Mouse (Mus musculus): ENCODE data around the gene Prm1. TPM values are rescaled to one million over a fixed set of nuclear protein-coding genes. Genes with fewer than 3 reads are reported as not detected.
"Not testable (repeated sequence)": the region's sequence is repeated elsewhere in the genome, so short reads cannot be mapped to it uniquely, and the experiment has no call there.

Prm1 gene
- 1.8 and 4.0 TPM in 2 replicates for polyA plus RNA-seq (2012; rRNA removed)

GRCm38 (mm10) chr16:10805789-10806527 is at the start of gene Prm1:
Gene Prm1 (minus strand): TSS chr16:10805839.
- 80% methylated on average over 10 of the region's 10 CpGs for WGBS
- Histone ChIP-seq H3K4me1 (ENCODE audit: control insufficient read depth, insufficient read depth, low read length) (no peaks in the 10 kb centered on the region), H3K36me3 (ENCODE audit: control insufficient read depth, insufficient read depth, low read length) (no peaks in the 10 kb centered on the region), H3K27ac (ENCODE audit: insufficient read depth, low read depth, low read length) (no peak within 1 kb of the TSS), H3K4me3 (ENCODE audit: insufficient read depth, low read depth, low read length) (no peak within 1 kb of the TSS), H3K27me3 (replicated peaks; ENCODE audit: control insufficient read depth, insufficient read depth, low read length) (no peaks in the 10 kb centered on the region)
- TF ChIP-seq CTCF (conservative IDR thresholded peaks at IDR 0.05; ENCODE audit: insufficient read depth, insufficient read length, low read depth, low read length) (no peak), POLR2A (IDR thresholded peaks at IDR 0.05; ENCODE audit: low read depth, low read length) (no peak)
- DNase-seq = no peak

- not testable (repeated sequence) for DNase-seq; H3K4me1 ChIP-seq (ENCODE audit: control insufficient read depth, insufficient read depth, low read length); H3K27me3 ChIP-seq (replicated peaks; ENCODE audit: control insufficient read depth, insufficient read depth, low read length); H3K27ac ChIP-seq (ENCODE audit: insufficient read depth, low read depth, low read length); H3K4me3 ChIP-seq (ENCODE audit: insufficient read depth, low read depth, low read length); H3K36me3 ChIP-seq (ENCODE audit: control insufficient read depth, insufficient read depth, low read length)
- WGBS = 94% methylated on average over 10 of the region's 10 CpGs
These were observed 46.6 kb upstream of the Prm1 start for GRCm38 (mm10) chr16:10852216-10852615.

- 86% methylated on average over 4 of the region's 4 CpGs for WGBS
- no peak overlapping the region for H3K27ac ChIP-seq (ENCODE audit: insufficient read depth, low read depth, low read length)
- no peak for DNase-seq
- no peak overlapping the region for H3K4me3 ChIP-seq (ENCODE audit: insufficient read depth, low read depth, low read length)
- 0 out of 2 replicates have a peak, but pooled peaks cover 3% of the 10 kb centered on the region for H3K4me1 ChIP-seq (ENCODE audit: control insufficient read depth, insufficient read depth, low read length)
- H3K36me3 ChIP-seq (ENCODE audit: control insufficient read depth, insufficient read depth, low read length) = no peaks in the 10 kb centered on the region
- TF ChIP-seq CTCF (conservative IDR thresholded peaks at IDR 0.05; ENCODE audit: insufficient read depth, insufficient read length, low read depth, low read length) = no peak
- TF ChIP-seq POLR2A (IDR thresholded peaks at IDR 0.05; ENCODE audit: low read depth, low read length) = no peak
- no peaks in the 10 kb centered on the region for H3K27me3 ChIP-seq (replicated peaks; ENCODE audit: control insufficient read depth, insufficient read depth, low read length)
These were observed 45.3 kb upstream of the Prm1 start for GRCm38 (mm10) chr16:10850905-10851304.

GRCm38 (mm10) chr16:10849965-10850861 is 44.6 kb upstream of the Prm1 start:
- H3K4me1 ChIP-seq (ENCODE audit: control insufficient read depth, insufficient read depth, low read length) = 0 out of 2 replicates have a peak, but pooled peaks cover 3% of the 10 kb centered on the region
- H3K27ac ChIP-seq (ENCODE audit: insufficient read depth, low read depth, low read length) = no peak overlapping the region
- no peaks in the 10 kb centered on the region for H3K36me3 ChIP-seq (ENCODE audit: control insufficient read depth, insufficient read depth, low read length)
- 51% methylated on average over 12 of the region's 12 CpGs for WGBS
- H3K27me3 ChIP-seq (replicated peaks; ENCODE audit: control insufficient read depth, insufficient read depth, low read length) = no peaks in the 10 kb centered on the region
- no peak overlapping the region for H3K4me3 ChIP-seq (ENCODE audit: insufficient read depth, low read depth, low read length)
- peak; percentile 90 for DNase-seq
- TF ChIP-seq POLR2A (IDR thresholded peaks at IDR 0.05; ENCODE audit: low read depth, low read length) = no peak
- TF ChIP-seq CTCF (conservative IDR thresholded peaks at IDR 0.05; ENCODE audit: insufficient read depth, insufficient read length, low read depth, low read length) = no peak

- TF ChIP-seq CTCF (conservative IDR thresholded peaks at IDR 0.05; ENCODE audit: insufficient read depth, insufficient read length, low read depth, low read length) (peak; percentile 86), POLR2A (IDR thresholded peaks at IDR 0.05; ENCODE audit: low read depth, low read length) (no peak)
- H3K27ac ChIP-seq (ENCODE audit: insufficient read depth, low read depth, low read length) = no peak overlapping the region
- H3K36me3 ChIP-seq (ENCODE audit: control insufficient read depth, insufficient read depth, low read length) = no peaks in the 10 kb centered on the region
- H3K4me1 ChIP-seq (ENCODE audit: control insufficient read depth, insufficient read depth, low read length) = peaks cover 8% of the 10 kb centered on the region; the same call in 1 of the 2 replicates
- peak; percentile 80 for DNase-seq
- WGBS = 61% methylated on average over 4 of the region's 4 CpGs
- H3K4me3 ChIP-seq (ENCODE audit: insufficient read depth, low read depth, low read length) = no peak overlapping the region
- no peaks in the 10 kb centered on the region for H3K27me3 ChIP-seq (replicated peaks; ENCODE audit: control insufficient read depth, insufficient read depth, low read length)
These were observed 40.9 kb upstream of the Prm1 start for GRCm38 (mm10) chr16:10846503-10846902.

GRCm38 (mm10) chr16:10845952-10846351 is 40.3 kb upstream of the Prm1 start:
- Histone ChIP-seq H3K4me1 (ENCODE audit: control insufficient read depth, insufficient read depth, low read length) (peaks cover 8% of the 10 kb centered on the region; the same call in 1 of the 2 replicates), H3K27ac (ENCODE audit: insufficient read depth, low read depth, low read length) (no peak overlapping the region), H3K36me3 (ENCODE audit: control insufficient read depth, insufficient read depth, low read length) (no peaks in the 10 kb centered on the region), H3K27me3 (replicated peaks; ENCODE audit: control insufficient read depth, insufficient read depth, low read length) (no peaks in the 10 kb centered on the region), H3K4me3 (ENCODE audit: insufficient read depth, low read depth, low read length) (no peak overlapping the region)
- WGBS = 81% methylated on average over 6 of the region's 6 CpGs
- no peak for DNase-seq
- no peak for TF ChIP-seq CTCF (conservative IDR thresholded peaks at IDR 0.05; ENCODE audit: insufficient read depth, insufficient read length, low read depth, low read length)

- H3K27ac ChIP-seq (ENCODE audit: insufficient read depth, low read depth, low read length) = no peak overlapping the region
- WGBS = 31% methylated on average over 6 of the region's 6 CpGs
- peak; percentile 43 for DNase-seq
- H3K27me3 ChIP-seq (replicated peaks; ENCODE audit: control insufficient read depth, insufficient read depth, low read length) = no peaks in the 10 kb centered on the region
- no peak overlapping the region for H3K4me3 ChIP-seq (ENCODE audit: insufficient read depth, low read depth, low read length)
- peaks cover 5% of the 10 kb centered on the region; the same call in 1 of the 2 replicates for H3K4me1 ChIP-seq (ENCODE audit: control insufficient read depth, insufficient read depth, low read length)
- TF ChIP-seq CTCF (conservative IDR thresholded peaks at IDR 0.05; ENCODE audit: insufficient read depth, insufficient read length, low read depth, low read length) (no peak), POLR2A (IDR thresholded peaks at IDR 0.05; ENCODE audit: low read depth, low read length) (no peak)
- H3K36me3 ChIP-seq (ENCODE audit: control insufficient read depth, insufficient read depth, low read length) = no peaks in the 10 kb centered on the region
These were observed 38.7 kb upstream of the Prm1 start for GRCm38 (mm10) chr16:10844319-10844670.
